Mouse (Mus musculus): ENCODE data around the gene Pld5. TPM values are rescaled to one million over a fixed set of nuclear protein-coding genes. Genes with fewer than 3 reads are reported as not detected.

Pld5 gene
- polyA plus RNA-seq (2015; fragmentation: Nextera tagmentation; extraction: Ambion mirVana): 0.80 and 0.92 TPM in 2 replicates

DNA sequence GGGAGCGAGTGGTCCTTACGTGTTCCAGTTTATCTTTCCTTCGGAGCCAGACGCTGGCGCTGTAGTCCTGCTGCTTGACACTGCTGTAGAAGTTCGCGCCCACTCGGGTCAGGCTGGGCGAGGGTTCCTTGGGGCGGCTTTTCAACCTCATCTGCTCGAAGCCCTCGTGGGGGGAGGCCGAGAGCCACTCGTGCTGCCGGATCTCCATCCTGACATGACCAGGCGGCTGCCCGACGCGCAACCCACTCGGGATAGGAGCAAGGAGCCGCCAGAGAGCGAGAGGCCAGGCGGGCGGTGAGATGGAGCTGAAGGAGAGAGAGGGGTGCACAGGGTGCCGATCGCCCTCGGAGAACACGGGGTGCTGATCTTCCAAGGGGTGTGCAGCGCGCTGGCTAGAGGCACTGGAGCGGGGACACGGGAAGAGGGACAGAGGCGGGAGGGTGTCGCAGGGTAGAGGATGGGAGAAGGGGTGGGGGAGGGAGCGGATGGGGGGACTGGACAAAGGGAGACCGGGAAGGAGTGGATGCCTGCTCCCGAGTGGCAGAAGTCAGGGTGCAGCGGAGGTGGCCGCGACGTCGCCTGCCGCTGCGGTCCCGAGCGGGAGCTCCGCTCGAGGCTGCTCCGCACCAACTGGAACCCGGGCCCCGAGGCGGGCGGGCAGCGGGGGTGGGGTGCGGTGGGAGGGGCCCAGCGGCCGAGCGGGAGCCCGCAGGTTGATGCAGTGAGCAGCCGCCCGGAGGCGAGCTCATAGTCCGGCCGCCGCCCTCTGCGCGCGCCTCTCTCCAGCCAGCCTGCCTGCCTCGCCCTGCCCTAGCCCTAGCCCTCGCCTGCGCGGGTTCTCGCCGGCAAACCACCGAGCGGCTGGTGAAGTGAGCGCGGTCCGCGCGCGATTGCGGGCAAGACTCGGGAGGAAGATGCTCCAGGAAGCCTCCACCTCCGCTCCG, at the start of gene Pld5:
Gene Pld5 (minus strand): TSS at position 646 of the 944 bp plus-strand sequence.
- no peaks in the 10 kb centered on the region for H3K9me3 ChIP-seq (replicated peaks)
- peak within 1 kb of the TSS; percentile 72 for H3K9ac ChIP-seq
- under 1% methylated on average over 78 of the region's 86 CpGs for WGBS
- H3K27ac ChIP-seq: no peak within 1 kb of the TSS
- ATAC-seq: peak; percentile 93
- peak within 1 kb of the TSS; percentile 65 for H3K4me3 ChIP-seq
- H3K27me3 ChIP-seq: peaks cover 23% of the 10 kb centered on the region
- no peaks in the 10 kb centered on the region for H3K36me3 ChIP-seq (ENCODE audit: poor library complexity, severe bottlenecking)
- H3K4me1 ChIP-seq: peaks cover 11% of the 10 kb centered on the region
- H3K4me2 ChIP-seq: peak within 1 kb of the TSS; percentile 96

DNA sequence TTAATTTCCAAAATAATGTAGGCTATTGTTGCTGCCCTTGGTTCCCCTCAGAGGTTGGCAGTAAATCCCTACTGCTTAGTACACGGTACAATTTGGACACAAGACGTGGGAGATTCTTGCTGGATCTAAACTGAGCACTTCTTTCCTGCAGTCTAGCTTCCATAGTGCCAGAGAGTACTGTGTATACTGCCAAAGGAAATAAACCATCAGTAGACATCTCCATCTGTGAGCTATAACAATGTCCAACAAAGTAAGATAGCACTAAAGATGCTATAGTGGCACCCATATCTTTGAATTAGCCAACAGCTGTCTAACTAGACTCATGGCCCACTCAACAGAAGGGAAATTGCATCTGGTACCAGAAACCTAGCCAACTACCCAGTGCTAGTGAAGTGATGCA, 40.0 kb upstream of the Pld5 start:
- ATAC-seq: no peak
- 86% methylated on average over 2 of the region's 2 CpGs for WGBS
- Histone ChIP-seq H3K36me3 (ENCODE audit: poor library complexity, severe bottlenecking) (no peaks in the 10 kb centered on the region), H3K9me3 (replicated peaks) (no peaks in the 10 kb centered on the region), H3K4me1 (no peaks in the 10 kb centered on the region), H3K4me2 (no peak overlapping the region), H3K27me3 (no peaks in the 10 kb centered on the region), H3K27ac (no peak overlapping the region), H3K4me3 (no peak overlapping the region), H3K9ac (no peak overlapping the region)

DNA sequence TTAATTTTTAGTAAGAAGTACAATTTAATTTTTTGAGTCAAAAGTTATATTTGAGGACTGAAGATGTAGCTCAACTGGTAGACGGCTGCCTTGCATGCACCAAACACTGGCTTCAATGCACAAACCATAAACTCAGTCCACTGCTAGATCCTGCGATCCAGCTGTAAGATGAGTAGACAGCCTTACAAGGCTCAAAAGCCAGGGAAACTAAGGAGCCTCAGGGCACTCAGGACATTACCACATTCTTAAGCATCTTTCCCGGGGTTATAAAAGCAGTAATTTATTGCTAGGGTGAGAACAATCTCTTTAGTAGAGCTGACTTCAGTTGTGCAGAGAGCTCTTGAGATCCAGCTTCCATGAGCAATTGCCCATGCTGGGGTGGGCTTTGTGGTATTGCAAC, 35.1 kb upstream of the Pld5 start:
- 79% methylated on average over 3 of the region's 3 CpGs for WGBS
- H3K4me3 ChIP-seq: no peak overlapping the region
- H3K4me2 ChIP-seq: no peak overlapping the region
- H3K9ac ChIP-seq: no peak overlapping the region
- ATAC-seq: no peak
- no peaks in the 10 kb centered on the region for H3K27me3 ChIP-seq
- H3K9me3 ChIP-seq (replicated peaks): no peaks in the 10 kb centered on the region
- H3K27ac ChIP-seq: no peak overlapping the region
- no peaks in the 10 kb centered on the region for H3K4me1 ChIP-seq
- no peaks in the 10 kb centered on the region for H3K36me3 ChIP-seq (ENCODE audit: poor library complexity, severe bottlenecking)

DNA sequence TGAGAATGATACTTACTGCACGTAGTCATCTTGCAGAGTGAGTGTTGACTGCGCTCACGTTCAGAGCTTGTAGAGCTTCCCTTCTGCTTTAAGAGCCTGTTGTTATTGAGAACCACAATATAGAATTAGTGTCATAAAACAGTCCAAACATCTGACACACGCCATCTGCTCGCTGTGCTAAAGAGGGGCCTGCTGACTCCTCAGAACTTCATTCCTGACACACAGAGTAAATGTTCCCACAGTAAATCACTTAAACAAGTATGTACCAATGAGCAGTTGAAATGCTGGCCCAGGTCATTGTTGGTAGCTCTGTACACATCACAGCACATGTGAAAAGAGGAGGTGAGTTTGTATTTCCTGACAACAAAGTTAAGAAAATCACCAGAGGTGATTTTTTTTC, 14.3 kb upstream of the Pld5 start:
- Histone ChIP-seq H3K4me2 (no peak overlapping the region), H3K9ac (no peak overlapping the region), H3K9me3 (replicated peaks) (no peaks in the 10 kb centered on the region), H3K27me3 (no peaks in the 10 kb centered on the region), H3K36me3 (ENCODE audit: poor library complexity, severe bottlenecking) (no peaks in the 10 kb centered on the region), H3K4me3 (no peak overlapping the region), H3K4me1 (no peaks in the 10 kb centered on the region), H3K27ac (no peak overlapping the region)
- ATAC-seq: no peak
- 87% methylated on average over 5 of the region's 5 CpGs for WGBS

DNA sequence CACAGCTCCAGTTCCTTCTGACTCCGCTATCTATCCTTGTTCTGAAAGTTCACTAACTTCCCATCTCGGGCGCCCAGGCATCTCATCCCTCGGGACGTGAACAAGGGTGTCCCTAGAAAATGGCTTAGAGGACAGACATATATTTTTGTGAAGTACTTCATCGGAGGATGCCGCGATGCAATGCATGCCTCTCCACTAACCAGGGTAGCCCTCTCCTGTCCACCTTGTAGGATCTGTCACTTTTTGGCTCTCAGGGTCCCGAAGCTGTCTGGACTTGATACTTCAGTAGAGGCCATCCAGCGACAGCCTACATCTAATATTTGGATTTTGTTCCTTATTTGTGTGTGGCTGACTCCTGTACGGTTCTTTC, 484 bp upstream of the Pld5 start:
- Histone ChIP-seq H3K36me3 (ENCODE audit: poor library complexity, severe bottlenecking) (no peaks in the 10 kb centered on the region), H3K4me1 (peaks cover 11% of the 10 kb centered on the region), H3K4me3 (peak overlapping the region; percentile 65), H3K9ac (peak overlapping the region; percentile 72), H3K9me3 (replicated peaks) (no peaks in the 10 kb centered on the region), H3K27me3 (peaks cover 23% of the 10 kb centered on the region), H3K27ac (no peak overlapping the region), H3K4me2 (peak overlapping the region; percentile 96)
- peak; percentile 29; the same call in 1 of the 2 replicates for ATAC-seq
- WGBS: 5% methylated on average over 11 of the region's 11 CpGs

- WGBS: 34% methylated on average over 5 of the region's 5 CpGs
- H3K9ac ChIP-seq: no peak overlapping the region
- no peaks in the 10 kb centered on the region for H3K9me3 ChIP-seq (replicated peaks)
- H3K4me3 ChIP-seq: no peak overlapping the region
- peaks cover 8% of the 10 kb centered on the region; the same call in 1 of the 2 replicates for H3K4me1 ChIP-seq
- H3K4me2 ChIP-seq: no peak overlapping the region
- H3K36me3 ChIP-seq (ENCODE audit: poor library complexity, severe bottlenecking): no peaks in the 10 kb centered on the region
- no peaks in the 10 kb centered on the region for H3K27me3 ChIP-seq
- no peak for ATAC-seq
- H3K27ac ChIP-seq: no peak overlapping the region
Measured at GRCm38 (mm10) chr1:176248717-176249030, 26.4 kb downstream of the Pld5 start.

- Histone ChIP-seq H3K36me3 (ENCODE audit: poor library complexity, severe bottlenecking) (no peaks in the 10 kb centered on the region), H3K4me2 (no peak overlapping the region), H3K27me3 (no peaks in the 10 kb centered on the region), H3K4me3 (no peak overlapping the region), H3K4me1 (peaks cover 8% of the 10 kb centered on the region; the same call in 1 of the 2 replicates), H3K9me3 (replicated peaks) (no peaks in the 10 kb centered on the region), H3K9ac (no peak overlapping the region), H3K27ac (no peak overlapping the region)
- 63% methylated on average over 9 of the region's 9 CpGs for WGBS
- ATAC-seq: no peak
Measured at GRCm38 (mm10) chr1:176247885-176248716, 27.0 kb downstream of the Pld5 start.

DNA sequence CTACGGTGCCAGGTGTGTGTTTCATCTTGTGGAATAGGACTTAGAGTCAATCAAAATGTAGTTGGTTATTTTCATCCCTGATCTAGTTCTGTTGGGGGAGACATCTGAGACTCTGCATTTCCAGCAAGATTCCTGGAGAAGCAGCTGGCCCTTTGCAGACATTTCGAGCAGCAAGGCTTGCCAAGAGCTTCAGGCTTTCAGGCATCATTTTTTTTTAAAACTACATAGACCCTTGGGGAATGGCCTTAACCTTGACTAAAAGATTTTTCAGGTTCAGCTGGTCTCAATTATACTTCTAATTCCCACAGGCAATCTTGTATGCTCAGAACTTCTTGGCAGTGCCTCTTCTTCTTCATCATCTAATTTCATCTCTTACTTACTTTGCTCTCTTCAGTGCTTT, 35.9 kb downstream of the Pld5 start:
- Histone ChIP-seq H3K36me3 (ENCODE audit: poor library complexity, severe bottlenecking) (no peaks in the 10 kb centered on the region), H3K4me2 (no peak overlapping the region), H3K27ac (no peak overlapping the region), H3K4me3 (no peak overlapping the region), H3K4me1 (no peaks in the 10 kb centered on the region), H3K9me3 (replicated peaks) (no peaks in the 10 kb centered on the region), H3K9ac (no peak overlapping the region), H3K27me3 (no peaks in the 10 kb centered on the region)
- no peak for ATAC-seq
- 93% methylated on average over 2 of the region's 2 CpGs for WGBS

- Histone ChIP-seq H3K9ac (no peak overlapping the region), H3K9me3 (replicated peaks) (no peaks in the 10 kb centered on the region), H3K27ac (no peak overlapping the region), H3K27me3 (no peaks in the 10 kb centered on the region), H3K4me1 (no peaks in the 10 kb centered on the region), H3K36me3 (ENCODE audit: poor library complexity, severe bottlenecking) (no peaks in the 10 kb centered on the region), H3K4me3 (no peak overlapping the region), H3K4me2 (no peak overlapping the region)
- WGBS: 89% methylated on average over 10 of the region's 10 CpGs
- no peak for ATAC-seq
Measured at GRCm38 (mm10) chr1:176223794-176224193, 51.3 kb downstream of the Pld5 start.

- H3K9me3 ChIP-seq (replicated peaks): no peaks in the 10 kb centered on the region
- 6% methylated on average over 12 of the region's 12 CpGs for WGBS
- H3K4me3 ChIP-seq: no peak overlapping the region
- ATAC-seq: peak; percentile 79
- no peak overlapping the region for H3K4me2 ChIP-seq
- no peak overlapping the region for H3K9ac ChIP-seq
- H3K36me3 ChIP-seq (ENCODE audit: poor library complexity, severe bottlenecking): no peaks in the 10 kb centered on the region
- H3K27ac ChIP-seq: no peak overlapping the region
- H3K27me3 ChIP-seq: no peaks in the 10 kb centered on the region
- H3K4me1 ChIP-seq: no peaks in the 10 kb centered on the region
Measured at GRCm38 (mm10) chr1:176223196-176223595, 51.9 kb downstream of the Pld5 start.

- no peak overlapping the region for H3K4me2 ChIP-seq
- no peaks in the 10 kb centered on the region for H3K27me3 ChIP-seq
- no peak overlapping the region for H3K9ac ChIP-seq
- no peaks in the 10 kb centered on the region for H3K36me3 ChIP-seq (ENCODE audit: poor library complexity, severe bottlenecking)
- no peaks in the 10 kb centered on the region for H3K9me3 ChIP-seq (replicated peaks)
- no peak overlapping the region for H3K27ac ChIP-seq
- no peak overlapping the region for H3K4me3 ChIP-seq
- WGBS: 86% methylated on average over 5 of the region's 5 CpGs
- peaks cover 9% of the 10 kb centered on the region for H3K4me1 ChIP-seq
- no peak for ATAC-seq
Measured at GRCm38 (mm10) chr1:176218217-176218616, 56.9 kb downstream of the Pld5 start.

- Histone ChIP-seq H3K4me3 (peak overlapping the region; percentile 13), H3K4me1 (peaks cover 14% of the 10 kb centered on the region), H3K27me3 (no peaks in the 10 kb centered on the region), H3K4me2 (peak overlapping the region; percentile 54), H3K36me3 (ENCODE audit: poor library complexity, severe bottlenecking) (no peaks in the 10 kb centered on the region), H3K9ac (peak overlapping the region; percentile 43), H3K9me3 (replicated peaks) (no peaks in the 10 kb centered on the region), H3K27ac (no peak overlapping the region)
- WGBS: 23% methylated on average over 17 of the region's 17 CpGs
- peak; percentile 72 for ATAC-seq
Measured at GRCm38 (mm10) chr1:176213645-176214221, 61.4 kb downstream of the Pld5 start.

Data from forebrain, embryonic 13.5 days (tissue).